Mouse (Mus musculus): ENCODE measurements at regions not wholly inside any gene's neighbourhood (a gene's known extent, or its start where the extent isn't known, plus 50 kb on each side); places are given as distances from the start of the nearest gene placed in this dataset.

DNA sequence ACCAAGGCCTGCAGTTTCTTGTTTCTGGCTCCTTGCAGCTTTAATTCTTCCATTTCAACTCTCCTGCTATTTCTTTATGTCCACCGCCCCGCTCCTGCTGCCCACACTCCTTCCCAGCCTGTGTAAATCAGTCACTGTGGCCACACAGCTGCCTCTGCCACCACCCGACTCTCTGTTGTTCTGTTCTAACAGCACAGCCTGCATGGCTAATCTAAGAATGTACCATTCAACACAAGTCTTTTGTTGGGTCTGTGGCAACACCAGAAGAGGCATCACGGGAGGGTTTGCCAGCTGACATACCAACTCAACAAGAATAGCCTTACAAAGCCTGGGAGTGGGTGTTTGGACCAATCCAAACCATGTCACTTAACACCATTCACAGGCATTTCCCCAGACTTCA is 264.9 kb upstream of the Pum3 start:
- H3K9ac ChIP-seq (ENCODE audit: low read depth, low read length) = no peak overlapping the region
- H3K4me3 ChIP-seq (ENCODE audit: low read depth, low read length) = no peak overlapping the region
- no peak overlapping the region for H3K4me2 ChIP-seq (ENCODE audit: low read depth, low read length)
- H3K27ac ChIP-seq (ENCODE audit: low read length) = no peak overlapping the region
- H3K36me3 ChIP-seq (ENCODE audit: control insufficient read depth, insufficient read depth) = no peaks in the 10 kb centered on the region
- no peaks in the 10 kb centered on the region for H3K4me1 ChIP-seq (ENCODE audit: control insufficient read depth, low read depth, low read length)
- no peaks in the 10 kb centered on the region for H3K27me3 ChIP-seq (ENCODE audit: control insufficient read depth, insufficient read depth, low read depth, low read length)
- no peaks in the 10 kb centered on the region for H3K9me3 ChIP-seq (replicated peaks; ENCODE audit: control insufficient read depth, low read length)
- no peak for ATAC-seq (ENCODE audit: low read depth)
- WGBS (ENCODE audit: insufficient replicate concordance) = 63% methylated on average over 4 of the region's 4 CpGs

DNA sequence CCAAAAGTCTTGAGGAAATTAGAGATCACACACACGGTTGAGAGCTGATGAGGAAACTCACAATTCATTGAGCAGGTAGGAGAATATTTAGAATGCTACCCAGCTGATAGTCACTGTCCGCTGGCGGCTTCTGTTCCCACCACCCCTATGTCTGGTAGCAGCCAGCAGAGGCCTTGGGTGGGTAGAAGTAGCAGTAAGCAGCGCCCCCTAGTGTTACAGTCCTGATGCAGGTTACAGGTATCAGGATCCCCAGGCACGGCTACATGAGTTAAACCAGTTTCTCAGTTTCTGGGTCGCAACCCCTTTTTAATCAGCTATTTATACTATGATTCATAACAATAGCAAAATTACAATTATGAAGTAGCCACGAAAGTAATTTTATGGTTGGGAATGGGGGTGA is 264.1 kb upstream of the Pum3 start:
- no peak overlapping the region for H3K4me2 ChIP-seq (ENCODE audit: low read depth, low read length)
- 59% methylated on average over 7 of the region's 7 CpGs for WGBS (ENCODE audit: insufficient replicate concordance)
- H3K4me1 ChIP-seq (ENCODE audit: control insufficient read depth, low read depth, low read length) = no peaks in the 10 kb centered on the region
- no peak overlapping the region for H3K4me3 ChIP-seq (ENCODE audit: low read depth, low read length)
- H3K27ac ChIP-seq (ENCODE audit: low read length) = no peak overlapping the region
- no peak overlapping the region for H3K9ac ChIP-seq (ENCODE audit: low read depth, low read length)
- H3K9me3 ChIP-seq (replicated peaks; ENCODE audit: control insufficient read depth, low read length) = no peaks in the 10 kb centered on the region
- no peak for ATAC-seq (ENCODE audit: low read depth)
- no peaks in the 10 kb centered on the region for H3K36me3 ChIP-seq (ENCODE audit: control insufficient read depth, insufficient read depth)
- H3K27me3 ChIP-seq (ENCODE audit: control insufficient read depth, insufficient read depth, low read depth, low read length) = no peaks in the 10 kb centered on the region

GRCm38 (mm10) chr19:27692944-27693343 is 263.3 kb upstream of the Pum3 start:
- no peak overlapping the region for H3K4me2 ChIP-seq (ENCODE audit: low read depth, low read length)
- H3K27ac ChIP-seq (ENCODE audit: low read length) = no peak overlapping the region
- no peaks in the 10 kb centered on the region for H3K27me3 ChIP-seq (ENCODE audit: control insufficient read depth, insufficient read depth, low read depth, low read length)
- ATAC-seq (ENCODE audit: low read depth) = no peak
- H3K9me3 ChIP-seq (replicated peaks; ENCODE audit: control insufficient read depth, low read length) = no peaks in the 10 kb centered on the region
- no peaks in the 10 kb centered on the region for H3K4me1 ChIP-seq (ENCODE audit: control insufficient read depth, low read depth, low read length)
- 65% methylated on average over 6 of the region's 6 CpGs for WGBS (ENCODE audit: insufficient replicate concordance)
- no peak overlapping the region for H3K4me3 ChIP-seq (ENCODE audit: low read depth, low read length)
- no peaks in the 10 kb centered on the region for H3K36me3 ChIP-seq (ENCODE audit: control insufficient read depth, insufficient read depth)
- no peak overlapping the region for H3K9ac ChIP-seq (ENCODE audit: low read depth, low read length)

- Histone ChIP-seq H3K27ac (ENCODE audit: low read length) (no peak overlapping the region), H3K9ac (ENCODE audit: low read depth, low read length) (no peak overlapping the region)
- WGBS (ENCODE audit: insufficient replicate concordance) = 34% methylated on average over 2 of the region's 2 CpGs
Measured at GRCm38 (mm10) chr19:27683426-27683825, 253.8 kb upstream of the Pum3 start.

DNA sequence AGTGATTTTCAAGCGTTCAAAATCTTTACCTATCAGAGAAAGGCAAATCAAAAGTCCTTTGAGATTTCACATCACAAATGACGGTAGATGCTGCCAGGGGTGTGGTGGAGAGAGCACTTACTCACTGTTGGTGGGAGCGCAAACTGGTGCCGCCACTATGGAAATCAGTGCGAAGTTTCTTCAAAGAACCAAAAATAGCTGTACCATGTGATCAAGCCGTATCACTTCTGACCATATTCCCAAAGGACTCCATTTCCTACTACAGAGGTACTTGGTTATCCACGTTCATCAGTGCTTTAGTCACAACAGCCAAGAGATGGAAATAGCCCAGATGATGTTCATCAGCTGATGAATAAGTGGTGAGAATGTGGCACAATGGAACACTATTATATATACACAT is 249.8 kb upstream of the Pum3 start:
- Histone ChIP-seq H3K4me2 (ENCODE audit: low read depth, low read length) (no peak overlapping the region), H3K27ac (ENCODE audit: low read length) (no peak overlapping the region), H3K9ac (ENCODE audit: low read depth, low read length) (no peak overlapping the region), H3K27me3 (ENCODE audit: control insufficient read depth, insufficient read depth, low read depth, low read length) (no peaks in the 10 kb centered on the region), H3K9me3 (replicated peaks; ENCODE audit: control insufficient read depth, low read length) (no peaks in the 10 kb centered on the region), H3K4me1 (ENCODE audit: control insufficient read depth, low read depth, low read length) (no peaks in the 10 kb centered on the region), H3K36me3 (ENCODE audit: control insufficient read depth, insufficient read depth) (no peaks in the 10 kb centered on the region), H3K4me3 (ENCODE audit: low read depth, low read length) (no peak overlapping the region)
- WGBS (ENCODE audit: insufficient replicate concordance) = 69% methylated on average over 7 of the region's 7 CpGs
- no peak for ATAC-seq (ENCODE audit: low read depth)

More at GRCm38 (mm10) chr19:27683426-27683825, 253.8 kb upstream of the Pum3 start:
- Histone ChIP-seq H3K4me1 (ENCODE audit: control insufficient read depth, low read depth, low read length) (no peaks in the 10 kb centered on the region), H3K4me3 (ENCODE audit: low read depth, low read length) (no peak overlapping the region), H3K4me2 (ENCODE audit: low read depth, low read length) (no peak overlapping the region), H3K9me3 (replicated peaks; ENCODE audit: control insufficient read depth, low read length) (no peaks in the 10 kb centered on the region), H3K36me3 (ENCODE audit: control insufficient read depth, insufficient read depth) (no peaks in the 10 kb centered on the region), H3K27me3 (ENCODE audit: control insufficient read depth, insufficient read depth, low read depth, low read length) (no peaks in the 10 kb centered on the region)
- ATAC-seq (ENCODE audit: low read depth) = no peak

DNA sequence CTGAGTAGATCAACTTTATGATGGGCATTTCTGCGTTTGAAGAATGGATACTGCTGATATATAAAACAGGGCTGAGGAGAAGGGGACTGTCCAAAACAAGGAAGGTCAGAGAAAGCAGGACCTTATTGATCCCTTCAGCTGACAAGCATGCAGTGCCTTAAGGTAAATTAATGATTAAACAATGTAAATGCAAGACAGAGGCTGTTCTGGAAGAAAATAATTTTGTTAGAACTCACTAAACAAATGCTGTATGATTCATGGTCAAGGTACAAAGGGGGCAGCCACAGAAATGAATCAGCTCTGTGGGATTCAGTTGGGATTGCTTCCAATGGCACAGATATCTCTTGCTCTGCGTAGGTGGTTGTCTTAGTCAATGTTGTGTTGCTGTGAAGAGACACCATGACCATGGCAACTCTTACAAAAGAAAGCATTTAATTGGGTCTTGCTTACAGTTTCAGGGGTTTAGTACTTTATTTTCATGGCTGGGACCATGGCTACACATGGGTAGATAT is 243.1 kb upstream of the Pum3 start:
- peak; percentile 45 for ATAC-seq (ENCODE audit: low read depth)

GRCm38 (mm10) chr19:27663296-27663695 is 233.7 kb upstream of the Pum3 start:
- Histone ChIP-seq H3K4me1 (ENCODE audit: control insufficient read depth, low read depth, low read length) (no peaks in the 10 kb centered on the region), H3K4me3 (ENCODE audit: low read depth, low read length) (no peak overlapping the region), H3K27me3 (ENCODE audit: control insufficient read depth, insufficient read depth, low read depth, low read length) (no peaks in the 10 kb centered on the region), H3K27ac (ENCODE audit: low read length) (no peak overlapping the region), H3K4me2 (ENCODE audit: low read depth, low read length) (no peak overlapping the region), H3K9me3 (replicated peaks; ENCODE audit: control insufficient read depth, low read length) (no peaks in the 10 kb centered on the region), H3K9ac (ENCODE audit: low read depth, low read length) (no peak overlapping the region), H3K36me3 (ENCODE audit: control insufficient read depth, insufficient read depth) (no peaks in the 10 kb centered on the region)
- WGBS (ENCODE audit: insufficient replicate concordance) = 54% methylated on average over 2 of the region's 2 CpGs
- ATAC-seq (ENCODE audit: low read depth) = no peak

More for the DNA sequence above, 243.1 kb upstream of the Pum3 start:
- H3K27ac ChIP-seq (ENCODE audit: low read length) = no peak overlapping the region
- WGBS (ENCODE audit: insufficient replicate concordance) = 53% methylated on average over 2 of the region's 2 CpGs
- no peak overlapping the region for H3K4me3 ChIP-seq (ENCODE audit: low read depth, low read length)
- no peak overlapping the region for H3K9ac ChIP-seq (ENCODE audit: low read depth, low read length)
- no peaks in the 10 kb centered on the region for H3K36me3 ChIP-seq (ENCODE audit: control insufficient read depth, insufficient read depth)
- no peaks in the 10 kb centered on the region for H3K4me1 ChIP-seq (ENCODE audit: control insufficient read depth, low read depth, low read length)
- H3K9me3 ChIP-seq (replicated peaks; ENCODE audit: control insufficient read depth, low read length) = no peaks in the 10 kb centered on the region
- H3K27me3 ChIP-seq (ENCODE audit: control insufficient read depth, insufficient read depth, low read depth, low read length) = no peaks in the 10 kb centered on the region
- no peak overlapping the region for H3K4me2 ChIP-seq (ENCODE audit: low read depth, low read length)

DNA sequence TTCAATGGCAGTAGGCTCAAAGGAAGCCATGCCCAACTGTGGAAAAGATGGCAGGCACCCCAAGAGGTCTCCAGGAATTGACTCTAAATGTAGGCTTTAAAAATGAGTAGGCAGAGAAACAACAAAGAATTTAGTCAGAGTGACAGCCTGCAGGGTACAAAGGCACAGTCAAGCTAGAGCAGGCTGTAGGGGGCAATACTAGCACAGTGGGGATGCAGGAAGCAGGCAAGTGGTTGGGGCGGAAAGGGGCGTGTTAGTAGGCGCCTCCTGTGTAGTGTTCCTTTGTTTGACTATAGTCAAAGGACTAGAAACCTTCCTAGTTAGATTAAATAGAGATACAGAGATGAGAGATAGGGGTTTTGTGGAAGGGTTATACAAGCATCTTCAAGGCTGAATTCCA is 211.4 kb upstream of the Pum3 start:
- H3K36me3 ChIP-seq (ENCODE audit: control insufficient read depth, insufficient read depth) = no peaks in the 10 kb centered on the region
- WGBS (ENCODE audit: insufficient replicate concordance) = 68% methylated on average over 3 of the region's 3 CpGs
- H3K27ac ChIP-seq (ENCODE audit: low read length) = no peak overlapping the region
- H3K4me1 ChIP-seq (ENCODE audit: control insufficient read depth, low read depth, low read length) = no peaks in the 10 kb centered on the region
- H3K4me2 ChIP-seq (ENCODE audit: low read depth, low read length) = no peak overlapping the region
- no peak overlapping the region for H3K4me3 ChIP-seq (ENCODE audit: low read depth, low read length)
- no peaks in the 10 kb centered on the region for H3K9me3 ChIP-seq (replicated peaks; ENCODE audit: control insufficient read depth, low read length)
- H3K9ac ChIP-seq (ENCODE audit: low read depth, low read length) = no peak overlapping the region
- ATAC-seq (ENCODE audit: low read depth) = no peak
- no peaks in the 10 kb centered on the region for H3K27me3 ChIP-seq (ENCODE audit: control insufficient read depth, insufficient read depth, low read depth, low read length)

DNA sequence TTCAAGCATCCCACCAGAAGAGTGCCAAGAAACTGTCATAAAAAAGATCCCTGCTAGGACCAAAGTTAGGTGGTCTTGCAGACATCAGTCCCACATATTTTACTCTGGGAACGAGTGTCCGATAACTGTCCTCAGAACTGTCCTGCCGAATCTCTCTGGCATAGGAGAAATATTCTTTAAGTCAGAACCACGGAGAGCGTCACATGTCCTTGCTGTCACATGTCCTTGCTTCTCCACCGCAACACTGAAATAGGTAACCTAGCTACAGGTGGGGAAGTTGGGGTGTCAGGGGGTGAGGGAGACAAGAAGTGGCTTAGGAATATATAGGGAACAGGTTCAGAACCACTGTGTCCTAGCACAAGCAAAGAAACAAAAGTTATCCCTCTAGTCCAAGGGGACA is 203.5 kb upstream of the Pum3 start:
- no peak for ATAC-seq (ENCODE audit: low read depth)
- no peak overlapping the region for H3K9ac ChIP-seq (ENCODE audit: low read depth, low read length)
- H3K27me3 ChIP-seq (ENCODE audit: control insufficient read depth, insufficient read depth, low read depth, low read length) = no peaks in the 10 kb centered on the region
- H3K4me3 ChIP-seq (ENCODE audit: low read depth, low read length) = no peak overlapping the region
- WGBS (ENCODE audit: insufficient replicate concordance) = 55% methylated on average over 6 of the region's 6 CpGs
- no peaks in the 10 kb centered on the region for H3K9me3 ChIP-seq (replicated peaks; ENCODE audit: control insufficient read depth, low read length)
- H3K4me1 ChIP-seq (ENCODE audit: control insufficient read depth, low read depth, low read length) = no peaks in the 10 kb centered on the region
- no peak overlapping the region for H3K4me2 ChIP-seq (ENCODE audit: low read depth, low read length)
- H3K36me3 ChIP-seq (ENCODE audit: control insufficient read depth, insufficient read depth) = no peaks in the 10 kb centered on the region
- H3K27ac ChIP-seq (ENCODE audit: low read length) = no peak overlapping the region
